Mouse (Mus musculus) lung, embryonic 16.5 days (tissue): ENCODE measurements around the gene Tut4. TPM values are rescaled to one million over a fixed set of nuclear protein-coding genes. Genes with fewer than 3 reads are reported as not detected.

Experiments used
- ATAC-seq: fragments of 200-750 bp; cut with Nextera tagmentation; 2 replicates; pipeline ENCODE4 v1.8.0; 2017; ENCODE audit warnings: low read depth, mild to moderate bottlenecking, moderate library complexity
- H3K27ac ChIP-seq: fragments of 300-500 bp; sonication (generic); 2 replicates; pipeline ENCODE4 v1.5.1; 2014; ENCODE audit warnings: mild to moderate bottlenecking, control low read depth, low read length
- H3K27me3 ChIP-seq: fragments of 300-500 bp; sonication (generic); 2 replicates; pipeline ENCODE4 v1.6.1; 2014; ENCODE audit warnings: low read depth, low read length, mixed read lengths; ENCODE audit not compliant: control insufficient read depth, insufficient read depth
- H3K36me3 ChIP-seq: fragments of 300-500 bp; sonication (generic); 2 replicates; pipeline ENCODE4 v1.6.1; 2014; ENCODE audit warnings: low read length; ENCODE audit not compliant: control insufficient read depth, insufficient read depth
- H3K4me1 ChIP-seq: fragments of 300-500 bp; sonication (generic); replicated peaks from 2 replicates; pipeline ENCODE4 v1.6.1; 2014; ENCODE audit warnings: low read length, mixed read lengths; ENCODE audit not compliant: control insufficient read depth, insufficient read depth
- H3K4me2 ChIP-seq: fragments of 300-500 bp; sonication (generic); 2 replicates; pipeline ENCODE4 v1.6.1; 2014; ENCODE audit warnings: low read depth, low read length, control low read depth
- H3K4me3 ChIP-seq: fragments of 300-500 bp; sonication (generic); 2 replicates; pipeline ENCODE4 v1.5.1; 2014; ENCODE audit warnings: mild to moderate bottlenecking, low read length, control low read depth
- H3K9ac ChIP-seq: fragments of 300-500 bp; sonication (generic); 2 replicates; pipeline ENCODE4 v1.6.1; 2014; ENCODE audit warnings: low read length, control low read depth
- H3K9me3 ChIP-seq: fragments of 300-500 bp; sonication (generic); 2 replicates; pipeline ENCODE4 v1.6.1; 2016; ENCODE audit warnings: low read length; ENCODE audit not compliant: control insufficient read depth
- WGBS: fragments of 180-500 bp; shearing (Covaris S2); extraction: QIAGEN DNeasy Blood & Tissue Kit; methylation state at CpG from one replicate; pipeline ENCODE4 v1.1.7; 2014; 5-methylcytosine and 5-hydroxymethylcytosine counted together
- polyA plus RNA-seq: library from polyadenylated mRNA; unstranded; fragments of >200 nt; fragmentation: Nextera tagmentation; extraction: Ambion mirVana; gene quantifications from 2 replicates; pipeline ENCODE4 v1.2.1, GENCODE M21; 2015

Tut4 gene
- 53.9 and 57.7 TPM in 2 replicates for polyA plus RNA-seq

GRCm38 (mm10) chr4:108459231-108460155 lies at the start of gene Tut4:
Gene Tut4, plus strand, starts transcription at chr4:108459426.
- H3K4me3 ChIP-seq, result peak within 1 kb of the TSS; percentile 63
- under 1% methylated on average over 71 of the region's 97 CpGs for WGBS
- no peaks in the 10 kb centered on the region for H3K9me3 ChIP-seq
- no peaks in the 10 kb centered on the region for H3K27me3 ChIP-seq
- peak within 1 kb of the TSS; percentile 76 for H3K4me2 ChIP-seq
- peak within 1 kb of the TSS; percentile 86 for H3K9ac ChIP-seq
- ATAC-seq, result peak; percentile 94
- H3K36me3 ChIP-seq, result no peaks in the 10 kb centered on the region
- peak within 1 kb of the TSS; percentile 96 for H3K27ac ChIP-seq
- H3K4me1 ChIP-seq, result peaks cover 12% of the 10 kb centered on the region

- Histone ChIP-seq H3K9me3 (no peaks in the 10 kb centered on the region), H3K4me1 (no peaks in the 10 kb centered on the region), H3K4me3 (no peak overlapping the region), H3K36me3 (no peaks in the 10 kb centered on the region), H3K4me2 (no peak overlapping the region), H3K9ac (no peak overlapping the region), H3K27ac (no peak overlapping the region), H3K27me3 (no peaks in the 10 kb centered on the region)
- no peak for ATAC-seq
- WGBS, result 41% methylated on average over 2 of the region's 2 CpGs
Observed at GRCm38 (mm10) chr4:108424587-108424986, 34.6 kb upstream of the Tut4 start.

GRCm38 (mm10) chr4:108427719-108428340 lies 31.4 kb upstream of the Tut4 start:
- H3K9me3 ChIP-seq, result no peaks in the 10 kb centered on the region
- peaks cover 6% of the 10 kb centered on the region for H3K4me1 ChIP-seq
- no peaks in the 10 kb centered on the region for H3K36me3 ChIP-seq
- no peak overlapping the region for H3K9ac ChIP-seq
- H3K27me3 ChIP-seq, result no peaks in the 10 kb centered on the region
- H3K27ac ChIP-seq, result peak overlapping the region; percentile 45; the same call in 1 of the 2 replicates
- no peak overlapping the region for H3K4me2 ChIP-seq
- 27% methylated on average over 11 of the region's 11 CpGs for WGBS
- peak; percentile 93 for ATAC-seq
- H3K4me3 ChIP-seq, result no peak overlapping the region

- Histone ChIP-seq H3K36me3 (no peaks in the 10 kb centered on the region), H3K27me3 (no peaks in the 10 kb centered on the region), H3K4me3 (no peak overlapping the region), H3K4me2 (no peak overlapping the region), H3K9me3 (no peaks in the 10 kb centered on the region), H3K9ac (no peak overlapping the region), H3K27ac (peak overlapping the region; percentile 45; the same call in 1 of the 2 replicates), H3K4me1 (peaks cover 8% of the 10 kb centered on the region)
- WGBS, result 57% methylated on average over 6 of the region's 6 CpGs
- no peak for ATAC-seq
Observed at GRCm38 (mm10) chr4:108428341-108428721, 30.9 kb upstream of the Tut4 start.

- H3K27ac ChIP-seq, result no peak overlapping the region
- no peak overlapping the region for H3K4me2 ChIP-seq
- peaks cover 10% of the 10 kb centered on the region for H3K4me1 ChIP-seq
- ATAC-seq, result no peak
- H3K36me3 ChIP-seq, result no peaks in the 10 kb centered on the region
- H3K27me3 ChIP-seq, result no peaks in the 10 kb centered on the region
- no peaks in the 10 kb centered on the region for H3K9me3 ChIP-seq
- 37% methylated on average over 4 of the region's 4 CpGs for WGBS
- no peak overlapping the region for H3K9ac ChIP-seq
- no peak overlapping the region for H3K4me3 ChIP-seq
Observed at GRCm38 (mm10) chr4:108430656-108431560, 28.3 kb upstream of the Tut4 start.

- Histone ChIP-seq H3K4me1 (peaks cover 10% of the 10 kb centered on the region), H3K27ac (no peak overlapping the region), H3K4me3 (no peak overlapping the region), H3K4me2 (no peak overlapping the region), H3K27me3 (no peaks in the 10 kb centered on the region), H3K36me3 (no peaks in the 10 kb centered on the region), H3K9ac (no peak overlapping the region), H3K9me3 (no peaks in the 10 kb centered on the region)
- WGBS, result 28% methylated on average over 2 of the region's 2 CpGs
- no peak for ATAC-seq
Observed at GRCm38 (mm10) chr4:108431561-108431936, 27.7 kb upstream of the Tut4 start.

GRCm38 (mm10) chr4:108433341-108433740 lies 25.9 kb upstream of the Tut4 start:
- 17% methylated on average over 6 of the region's 6 CpGs for WGBS
- Histone ChIP-seq H3K27ac (no peak overlapping the region), H3K36me3 (no peaks in the 10 kb centered on the region), H3K27me3 (no peaks in the 10 kb centered on the region), H3K9ac (no peak overlapping the region), H3K4me3 (no peak overlapping the region), H3K9me3 (no peaks in the 10 kb centered on the region), H3K4me1 (peaks cover 16% of the 10 kb centered on the region), H3K4me2 (no peak overlapping the region)
- ATAC-seq, result no peak

- peaks cover 17% of the 10 kb centered on the region for H3K4me1 ChIP-seq
- no peak for ATAC-seq
- no peaks in the 10 kb centered on the region for H3K9me3 ChIP-seq
- H3K27me3 ChIP-seq, result no peaks in the 10 kb centered on the region
- WGBS, result 69% methylated on average over 4 of the region's 4 CpGs
- no peak overlapping the region for H3K9ac ChIP-seq
- H3K4me2 ChIP-seq, result no peak overlapping the region
- no peaks in the 10 kb centered on the region for H3K36me3 ChIP-seq
- no peak overlapping the region for H3K27ac ChIP-seq
- no peak overlapping the region for H3K4me3 ChIP-seq
Observed at GRCm38 (mm10) chr4:108434221-108434620, 25.0 kb upstream of the Tut4 start.
